Mouse (Mus musculus) heart, embryonic 15.5 days (tissue): ENCODE measurements around the gene Nr4a1. TPM values are rescaled to one million over a fixed set of nuclear protein-coding genes. Genes with fewer than 3 reads are reported as not detected.
A peak's percentile ranks its signal among the peaks of the same experiment; 100 is the strongest.

Experiments used
- ATAC-seq: fragments of 200-750 bp; cut with Nextera tagmentation; replicated peaks from 2 replicates; pipeline ENCODE4 v1.8.0; 2017; ENCODE audit warnings: low read depth, moderate TSS enrichment; ENCODE audit not compliant: insufficient number of reproducible peaks, insufficient read depth, low FRiP score
- H3K27ac ChIP-seq: fragments of 300-500 bp; sonication (generic); 2 replicates; pipeline ENCODE4 v1.5.1; 2015; ENCODE audit warnings: mild to moderate bottlenecking, inconsistent platforms
- H3K27me3 ChIP-seq: fragments of 300-500 bp; sonication (generic); 2 replicates; pipeline ENCODE4 v1.6.1; 2015; ENCODE audit warnings: inconsistent platforms
- H3K36me3 ChIP-seq: fragments of 300-500 bp; sonication (generic); 2 replicates; pipeline ENCODE4 v1.6.1; 2015; ENCODE audit warnings: mild to moderate bottlenecking, inconsistent platforms
- H3K4me1 ChIP-seq: fragments of 300-500 bp; sonication (generic); replicated peaks from 2 replicates; pipeline ENCODE4 v1.6.1; 2015; ENCODE audit warnings: inconsistent platforms
- H3K4me2 ChIP-seq: fragments of 300-500 bp; sonication (generic); 2 replicates; pipeline ENCODE4 v1.6.1; 2015; ENCODE audit warnings: inconsistent platforms, mild to moderate bottlenecking, moderate library complexity
- H3K4me3 ChIP-seq: fragments of 300-500 bp; sonication (generic); 2 replicates; pipeline ENCODE4 v1.5.1; 2015; ENCODE audit warnings: mild to moderate bottlenecking, inconsistent platforms
- H3K9ac ChIP-seq: fragments of 300-500 bp; sonication (generic); 2 replicates; pipeline ENCODE4 v1.6.1; 2015; ENCODE audit warnings: mild to moderate bottlenecking, inconsistent platforms
- H3K9me3 ChIP-seq: fragments of 300-500 bp; sonication (generic); replicated peaks from 2 replicates; pipeline ENCODE4 v1.6.1; 2016; ENCODE audit warnings: inconsistent platforms
- WGBS: fragments of 180-500 bp; shearing (Covaris S2); methylation state at CpG from one replicate; pipeline ENCODE4 v1.1.7; 2015; ENCODE audit warnings: mixed read lengths; 5-methylcytosine and 5-hydroxymethylcytosine counted together
- polyA plus RNA-seq: library from polyadenylated mRNA; unstranded; fragments of >200 nt; fragmentation: Nextera tagmentation; extraction: Ambion mirVana; gene quantifications from 2 replicates; pipeline ENCODE4 v1.2.1, GENCODE M21; 2015

Nr4a1 gene
- polyA plus RNA-seq, 1 experiment from 2014 or later = 10.6 TPM

DNA sequence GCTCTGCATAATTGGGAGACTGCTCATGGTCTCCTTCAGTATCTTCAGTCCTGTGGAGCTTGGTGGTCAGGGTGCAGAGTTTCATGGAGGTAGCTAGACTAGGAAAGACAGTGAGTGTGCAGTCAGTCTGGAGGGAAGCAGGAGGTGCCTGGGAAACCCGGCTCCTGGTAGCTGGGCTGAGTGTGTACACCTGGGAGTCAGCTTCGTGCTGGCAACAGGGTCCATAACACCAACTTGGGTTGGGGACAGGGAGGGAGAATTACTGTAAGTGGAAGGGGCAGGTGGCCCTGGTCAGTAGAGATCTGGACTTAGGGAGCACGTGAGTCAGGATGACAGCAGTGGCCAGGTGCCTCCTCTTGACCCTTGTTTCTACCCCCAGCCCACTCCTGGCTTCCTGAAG lies 5.9 kb downstream of the Nr4a1 start:
- H3K9ac ChIP-seq = no peak overlapping the region
- no peaks in the 10 kb centered on the region for H3K27me3 ChIP-seq
- H3K4me3 ChIP-seq = no peak overlapping the region
- H3K27ac ChIP-seq = peak overlapping the region; percentile 93
- 79% methylated on average over 3 of the region's 3 CpGs for WGBS
- no peaks in the 10 kb centered on the region for H3K36me3 ChIP-seq
- ATAC-seq = no peak
- H3K9me3 ChIP-seq = no peaks in the 10 kb centered on the region
- no peak overlapping the region for H3K4me2 ChIP-seq
- H3K4me1 ChIP-seq = peaks cover 60% of the 10 kb centered on the region

DNA sequence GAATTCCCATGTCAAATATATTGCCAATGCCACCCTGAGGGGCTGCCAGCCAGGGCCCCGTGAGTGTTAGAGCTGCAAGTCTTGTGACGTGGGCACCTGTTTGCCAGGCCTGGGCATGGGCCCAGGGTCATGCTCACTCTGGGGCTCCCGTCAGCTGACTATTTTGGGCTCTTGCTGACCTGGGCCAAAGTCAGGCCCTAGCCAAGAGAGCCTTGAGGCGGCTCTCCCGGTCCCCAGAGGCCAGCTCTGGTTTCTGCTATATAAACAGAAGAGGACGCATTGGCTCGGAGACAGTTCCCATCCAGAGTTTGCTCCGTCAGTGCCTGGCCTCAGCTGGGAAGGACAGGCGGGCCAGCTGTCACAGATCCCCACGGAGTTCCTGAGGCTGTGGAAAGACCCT lies 6.3 kb downstream of the Nr4a1 start:
- ATAC-seq = peak; percentile 21; the same call in 1 of the 2 replicates
- Histone ChIP-seq H3K36me3 (no peaks in the 10 kb centered on the region), H3K27ac (peak overlapping the region; percentile 93), H3K27me3 (no peaks in the 10 kb centered on the region), H3K9ac (peak overlapping the region; percentile 52; the same call in 1 of the 2 replicates), H3K4me2 (peak overlapping the region; percentile 50), H3K4me3 (no peak overlapping the region), H3K9me3 (no peaks in the 10 kb centered on the region), H3K4me1 (peaks cover 60% of the 10 kb centered on the region)
- 25% methylated on average over 10 of the region's 10 CpGs for WGBS

DNA sequence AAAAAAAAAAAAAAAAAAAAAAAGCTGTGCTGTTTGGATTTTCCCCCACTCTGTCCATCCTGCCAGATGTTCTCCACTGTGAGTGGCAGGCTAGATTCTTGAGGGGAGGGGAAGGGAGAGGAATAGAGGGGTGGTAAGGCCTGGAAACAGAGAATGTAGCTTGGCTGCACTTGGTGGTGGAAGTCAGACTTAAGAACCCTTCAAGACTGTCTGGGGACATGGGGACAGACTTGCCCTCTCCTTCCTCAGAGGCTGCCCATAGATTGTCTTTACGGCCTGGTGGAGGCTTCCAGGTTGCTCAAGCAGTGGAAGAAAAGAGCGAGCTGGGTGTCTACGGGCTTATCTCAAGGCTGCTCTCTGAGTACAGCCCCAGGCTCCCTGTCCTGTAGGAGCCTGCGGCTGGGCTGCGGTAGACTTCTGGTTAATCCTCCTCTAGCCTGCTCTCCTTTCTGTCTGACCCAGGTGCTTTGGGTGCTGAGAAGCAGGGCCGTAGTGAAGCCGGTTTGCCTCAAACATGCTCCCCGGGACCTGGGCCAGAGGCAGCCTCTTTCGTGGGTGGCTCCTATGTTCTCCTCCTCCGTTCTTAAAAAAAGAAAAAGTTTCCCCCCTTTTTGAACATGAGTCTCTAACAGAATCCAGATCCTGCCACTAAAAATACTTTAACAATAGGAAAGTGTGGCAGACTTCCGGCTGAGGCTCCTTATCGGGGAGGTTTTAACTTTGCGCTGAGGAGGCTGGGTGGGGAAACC lies 7.0 kb downstream of the Nr4a1 start:
- no peak; the same call in 1 of the 2 replicates for ATAC-seq
- H3K4me1 ChIP-seq = peaks cover 60% of the 10 kb centered on the region
- WGBS = 10% methylated on average over 13 of the region's 13 CpGs
- peak overlapping the region; percentile 93 for H3K27ac ChIP-seq
- H3K4me3 ChIP-seq = peak overlapping the region; percentile 4; the same call in 1 of the 2 replicates
- H3K27me3 ChIP-seq = no peaks in the 10 kb centered on the region
- no peaks in the 10 kb centered on the region for H3K36me3 ChIP-seq
- H3K4me2 ChIP-seq = peak overlapping the region; percentile 50
- peak overlapping the region; percentile 52 for H3K9ac ChIP-seq
- H3K9me3 ChIP-seq = no peaks in the 10 kb centered on the region

DNA sequence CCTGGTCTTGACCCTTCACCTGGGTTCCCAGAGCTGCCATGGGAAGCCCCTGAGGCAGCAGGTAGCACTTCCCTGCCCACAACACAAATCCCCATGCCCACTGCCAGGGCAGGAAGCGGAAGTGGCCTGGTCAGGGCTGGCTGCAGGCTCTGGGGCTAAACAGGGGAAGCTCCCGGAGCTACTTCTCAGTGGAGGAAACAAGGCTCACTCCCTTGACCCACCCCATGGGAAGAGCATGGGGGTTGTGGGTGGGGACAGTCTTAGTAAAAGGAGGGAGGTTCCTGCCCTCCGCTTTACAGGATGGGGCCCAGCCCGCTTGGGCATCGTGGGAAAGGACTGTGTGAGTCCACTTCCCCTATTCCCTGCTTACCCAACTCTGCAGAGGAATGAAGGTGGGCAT lies 8.4 kb downstream of the Nr4a1 start:
- H3K27me3 ChIP-seq = no peaks in the 10 kb centered on the region
- no peaks in the 10 kb centered on the region for H3K9me3 ChIP-seq
- peak overlapping the region; percentile 93 for H3K27ac ChIP-seq
- H3K4me1 ChIP-seq = peaks cover 55% of the 10 kb centered on the region
- 0 out of 2 replicates have a peak overlapping the region, but pooled peaks have one; percentile 1 for H3K4me2 ChIP-seq
- H3K4me3 ChIP-seq = no peak overlapping the region
- 71% methylated on average over 5 of the region's 5 CpGs for WGBS
- H3K36me3 ChIP-seq = no peaks in the 10 kb centered on the region
- ATAC-seq = no peak; the same call in 1 of the 2 replicates
- H3K9ac ChIP-seq = no peak overlapping the region

DNA sequence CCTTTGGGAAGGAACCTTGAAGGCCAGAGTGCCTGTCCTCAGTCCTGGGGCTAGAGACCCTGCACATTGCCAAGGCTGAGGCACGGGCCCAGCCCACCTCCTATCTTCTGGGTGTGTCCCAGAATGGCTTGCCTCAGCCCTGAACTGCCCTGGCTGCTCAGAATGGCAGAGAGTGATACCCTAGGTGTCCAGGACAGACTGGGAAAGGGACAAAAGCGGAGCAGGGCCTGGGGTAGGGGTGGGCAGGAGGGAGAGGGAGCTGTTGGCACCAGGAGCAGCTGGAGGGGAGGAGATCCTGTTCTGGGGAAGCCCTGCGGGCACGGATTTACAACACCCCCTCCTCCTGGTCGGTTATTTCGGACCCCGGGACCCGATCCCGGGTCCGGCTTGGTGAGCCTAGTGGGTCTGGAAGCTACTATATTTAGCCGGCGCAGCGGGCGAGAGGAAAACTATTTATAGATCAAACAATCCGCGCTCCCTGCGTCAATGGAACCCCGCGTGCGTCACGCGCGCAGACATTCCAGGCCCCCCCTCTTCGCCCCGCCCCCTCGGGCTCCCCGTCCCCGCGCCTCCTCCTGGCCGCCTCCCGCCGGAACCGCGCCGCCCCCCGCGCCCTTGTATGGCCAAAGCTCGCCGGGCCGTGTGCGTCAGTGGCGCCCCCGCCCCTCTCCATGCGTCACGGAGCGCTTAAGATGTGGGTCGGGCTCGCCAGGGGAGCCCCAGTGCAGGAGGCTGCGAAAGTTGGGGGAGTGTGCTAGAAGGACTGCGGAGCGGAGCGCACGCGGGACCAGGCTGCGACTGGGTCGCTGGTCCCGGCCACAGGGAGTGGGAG lies 12.3 kb downstream of the Nr4a1 start:
- ATAC-seq = peak; percentile 91
- H3K4me2 ChIP-seq = peak overlapping the region; percentile 83
- 2% methylated on average over 53 of the region's 57 CpGs for WGBS
- no peaks in the 10 kb centered on the region for H3K9me3 ChIP-seq
- peak overlapping the region; percentile 61 for H3K9ac ChIP-seq
- peaks cover 14% of the 10 kb centered on the region for H3K36me3 ChIP-seq
- H3K4me1 ChIP-seq = peaks cover 52% of the 10 kb centered on the region
- no peaks in the 10 kb centered on the region for H3K27me3 ChIP-seq
- peak overlapping the region; percentile 57 for H3K4me3 ChIP-seq
- H3K27ac ChIP-seq = peak overlapping the region; percentile 93

DNA sequence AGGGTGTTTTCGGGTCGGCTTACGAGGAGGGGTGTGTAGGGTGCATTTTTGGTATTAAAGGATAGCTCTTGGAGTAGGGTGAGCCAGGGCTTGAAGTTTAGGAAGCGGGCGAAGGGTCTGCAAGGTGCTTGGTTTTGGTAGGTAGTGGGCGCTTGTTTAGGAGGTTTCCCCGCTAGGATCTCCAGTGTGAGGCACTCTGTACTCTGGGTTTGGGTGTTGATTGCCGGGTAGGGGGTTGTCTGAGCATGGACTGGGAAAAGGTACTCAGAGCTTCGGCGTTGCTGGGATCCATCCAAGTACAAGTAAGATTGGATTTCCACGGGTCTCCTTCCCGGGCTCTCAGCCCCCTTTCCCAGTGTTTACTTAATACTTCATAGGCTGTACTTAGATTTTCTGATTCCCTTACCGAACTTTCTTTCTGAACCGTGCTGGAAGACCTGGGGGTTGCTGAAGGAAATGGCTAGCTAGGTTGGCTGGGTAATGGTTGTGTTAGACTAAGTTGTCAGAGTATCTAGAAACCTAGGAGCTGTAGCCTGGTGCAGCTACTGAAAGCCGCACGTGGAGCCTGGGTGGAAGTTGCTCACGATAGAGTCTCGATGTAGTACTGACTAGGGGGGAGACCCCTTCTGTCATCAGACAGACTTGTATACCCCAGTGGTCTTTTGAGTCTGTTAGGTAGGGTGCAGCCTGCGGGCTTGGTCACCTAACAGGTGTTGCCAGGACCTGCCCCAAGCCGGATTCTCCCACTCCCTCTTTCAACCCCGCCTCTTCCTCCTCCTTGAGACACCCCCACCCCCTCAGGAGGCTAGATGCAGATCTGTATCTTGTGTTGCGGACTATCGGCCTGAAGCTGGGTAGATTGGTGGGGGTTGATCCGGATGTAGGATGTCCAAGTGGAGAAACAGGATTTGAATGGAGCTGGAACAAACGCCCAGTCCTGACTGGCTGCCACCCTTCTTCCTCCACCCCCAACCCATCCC lies 13.3 kb downstream of the Nr4a1 start:
- peaks cover 43% of the 10 kb centered on the region for H3K4me1 ChIP-seq
- ATAC-seq = no peak

DNA sequence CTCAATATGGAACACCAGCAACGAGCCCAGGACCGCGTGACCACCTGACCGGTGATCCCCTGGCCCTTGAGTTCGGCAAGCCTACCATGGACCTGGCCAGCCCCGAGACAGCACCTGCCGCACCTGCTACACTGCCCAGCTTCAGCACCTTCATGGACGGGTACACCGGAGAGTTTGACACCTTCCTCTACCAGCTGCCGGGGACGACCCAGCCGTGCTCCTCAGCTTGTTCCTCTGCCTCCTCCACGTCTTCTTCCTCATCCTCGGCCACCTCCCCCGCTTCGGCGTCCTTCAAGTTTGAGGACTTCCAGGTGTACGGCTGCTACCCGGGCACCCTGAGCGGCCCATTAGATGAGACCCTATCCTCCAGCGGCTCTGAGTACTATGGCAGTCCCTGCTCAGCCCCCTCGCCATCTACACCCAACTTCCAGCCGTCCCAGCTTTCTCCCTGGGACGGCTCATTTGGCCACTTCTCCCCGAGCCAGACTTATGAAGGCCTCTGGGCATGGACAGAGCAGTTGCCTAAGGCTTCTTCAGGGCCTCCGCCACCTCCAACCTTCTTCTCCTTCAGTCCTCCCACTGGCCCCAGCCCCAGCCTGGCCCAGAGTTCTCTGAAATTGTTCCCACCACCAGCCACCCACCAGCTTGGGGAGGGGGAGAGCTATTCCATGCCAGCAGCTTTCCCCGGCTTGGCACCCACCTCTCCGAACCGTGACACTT lies 16.2 kb downstream of the Nr4a1 start:
- Histone ChIP-seq H3K36me3 (peaks cover 44% of the 10 kb centered on the region), H3K4me3 (no peak overlapping the region), H3K9me3 (no peaks in the 10 kb centered on the region), H3K27ac (no peak overlapping the region), H3K27me3 (no peaks in the 10 kb centered on the region), H3K4me2 (no peak overlapping the region), H3K4me1 (peaks cover 33% of the 10 kb centered on the region), H3K9ac (no peak overlapping the region)
- WGBS = 89% methylated on average over 29 of the region's 29 CpGs
- ATAC-seq = no peak

More for the DNA sequence above, 13.3 kb downstream of the Nr4a1 start:
- Histone ChIP-seq H3K27me3 (no peaks in the 10 kb centered on the region), H3K36me3 (peaks cover 23% of the 10 kb centered on the region), H3K9ac (peak overlapping the region; percentile 59), H3K9me3 (no peaks in the 10 kb centered on the region), H3K4me2 (peak overlapping the region; percentile 83), H3K27ac (peak overlapping the region; percentile 93), H3K4me3 (peak overlapping the region; percentile 57)
- WGBS = 4% methylated on average over 25 of the region's 25 CpGs

DNA sequence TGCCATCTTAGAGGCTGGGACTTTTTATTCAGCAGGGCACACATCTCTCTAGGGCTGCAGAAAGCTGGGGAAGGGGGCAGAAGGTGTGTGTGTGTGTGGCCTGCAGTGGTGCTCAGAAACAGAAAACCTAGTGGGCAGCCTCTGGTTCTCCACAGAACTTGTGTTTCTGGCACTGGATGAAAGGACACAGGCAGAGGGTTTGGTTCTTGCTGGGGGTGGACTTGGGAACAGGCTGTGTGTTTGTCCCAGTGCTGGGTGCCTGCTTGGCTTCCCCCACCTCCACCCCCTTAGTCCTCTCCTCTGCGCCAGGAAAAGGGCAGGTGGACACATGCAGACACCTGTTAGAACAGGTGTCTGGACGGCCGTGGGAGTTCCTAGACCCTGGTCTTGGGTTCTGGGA lies 17.0 kb downstream of the Nr4a1 start:
- Histone ChIP-seq H3K4me3 (no peak overlapping the region), H3K4me1 (peaks cover 25% of the 10 kb centered on the region), H3K4me2 (no peak overlapping the region), H3K9me3 (no peaks in the 10 kb centered on the region), H3K36me3 (peaks cover 44% of the 10 kb centered on the region), H3K9ac (no peak overlapping the region), H3K27me3 (no peaks in the 10 kb centered on the region), H3K27ac (no peak overlapping the region)
- WGBS = 72% methylated on average over 3 of the region's 3 CpGs
- no peak for ATAC-seq

DNA sequence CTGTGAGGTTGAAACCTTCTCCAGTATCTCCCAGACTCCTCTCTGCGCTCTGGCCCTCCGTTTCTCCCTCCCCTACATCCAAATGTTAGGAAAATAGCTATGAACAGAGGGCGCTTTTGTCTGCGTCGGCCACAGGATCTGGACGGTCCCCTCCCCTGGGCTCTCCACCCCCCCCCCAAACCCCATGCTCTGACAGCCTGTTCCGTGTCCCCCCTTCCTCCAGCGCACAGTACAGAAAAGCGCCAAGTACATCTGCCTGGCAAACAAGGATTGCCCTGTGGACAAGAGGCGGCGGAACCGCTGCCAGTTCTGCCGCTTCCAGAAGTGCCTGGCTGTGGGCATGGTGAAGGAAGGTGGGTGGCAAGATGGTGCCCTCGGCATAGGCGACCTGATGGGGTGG lies 17.4 kb downstream of the Nr4a1 start:
- no peak for ATAC-seq
- no peaks in the 10 kb centered on the region for H3K27me3 ChIP-seq
- peaks cover 44% of the 10 kb centered on the region for H3K36me3 ChIP-seq
- no peak overlapping the region for H3K27ac ChIP-seq
- WGBS = 89% methylated on average over 15 of the region's 15 CpGs
- H3K9ac ChIP-seq = no peak overlapping the region
- H3K4me2 ChIP-seq = no peak overlapping the region
- no peaks in the 10 kb centered on the region for H3K9me3 ChIP-seq
- H3K4me3 ChIP-seq = no peak overlapping the region
- H3K4me1 ChIP-seq = peaks cover 23% of the 10 kb centered on the region

DNA sequence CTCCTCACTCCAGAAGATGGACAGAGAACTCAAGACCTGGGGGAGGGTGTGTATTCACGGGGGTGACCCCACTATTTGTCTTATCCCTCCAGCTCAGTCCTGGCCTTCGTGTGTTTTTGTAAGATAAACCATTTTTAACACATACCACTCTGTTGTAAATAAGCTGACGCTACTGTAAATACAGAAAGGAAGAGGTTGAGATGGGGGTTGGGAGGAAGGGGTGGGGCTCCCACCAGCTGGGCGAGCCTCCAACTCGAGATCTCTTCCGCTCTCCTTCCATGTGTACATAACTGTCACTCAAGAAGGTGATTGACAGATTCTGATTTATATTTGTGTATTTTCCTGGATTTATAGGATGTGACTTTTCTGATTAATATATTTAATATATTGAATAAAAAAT lies 20.3 kb downstream of the Nr4a1 start:
- WGBS = 47% methylated on average over 6 of the region's 6 CpGs
- Histone ChIP-seq H3K27me3 (no peaks in the 10 kb centered on the region), H3K4me1 (peaks cover 17% of the 10 kb centered on the region), H3K4me3 (no peak overlapping the region), H3K27ac (no peak overlapping the region), H3K36me3 (peaks cover 44% of the 10 kb centered on the region), H3K4me2 (no peak overlapping the region), H3K9me3 (no peaks in the 10 kb centered on the region), H3K9ac (no peak overlapping the region)
- ATAC-seq = no peak
